Mouse (Mus musculus): ENCODE measurements around the gene Lrrk1. TPM values are rescaled to one million over a fixed set of nuclear protein-coding genes. Genes with fewer than 3 reads are reported as not detected.

Lrrk1 gene
- polyA plus RNA-seq, 1 experiment from 2014 or later = 8.0 TPM

GRCm38 (mm10) chr7:66184026-66184425, 204.1 kb downstream of the Lrrk1 start:
- no peaks in the 10 kb centered on the region for H3K36me3 ChIP-seq
- 82% methylated on average over 4 of the region's 4 CpGs for WGBS
- H3K4me1 ChIP-seq = peaks cover 31% of the 10 kb centered on the region
- no peaks in the 10 kb centered on the region for H3K27me3 ChIP-seq (replicated peaks)
- ATAC-seq (ENCODE audit: extremely low read depth, insufficient number of reproducible peaks, low FRiP score, low TSS enrichment) = no peak
- H3K4me3 ChIP-seq = no peak overlapping the region
- no peak overlapping the region for H3K4me2 ChIP-seq
- H3K27ac ChIP-seq (replicated peaks) = no peak overlapping the region
- H3K9me3 ChIP-seq = peaks cover 6% of the 10 kb centered on the region; the same call in 1 of the 2 replicates
- no peak overlapping the region for H3K9ac ChIP-seq

GRCm38 (mm10) chr7:66183404-66183803, 204.7 kb downstream of the Lrrk1 start:
- H3K36me3 ChIP-seq = no peaks in the 10 kb centered on the region
- no peak overlapping the region for H3K4me2 ChIP-seq
- ATAC-seq (ENCODE audit: extremely low read depth, insufficient number of reproducible peaks, low FRiP score, low TSS enrichment) = no peak
- H3K9ac ChIP-seq = no peak overlapping the region
- H3K27me3 ChIP-seq (replicated peaks) = no peaks in the 10 kb centered on the region
- H3K9me3 ChIP-seq = peaks cover 6% of the 10 kb centered on the region; the same call in 1 of the 2 replicates
- no peak overlapping the region for H3K4me3 ChIP-seq
- no peak overlapping the region for H3K27ac ChIP-seq (replicated peaks)
- peaks cover 35% of the 10 kb centered on the region for H3K4me1 ChIP-seq
- 78% methylated on average over 8 of the region's 8 CpGs for WGBS

- Histone ChIP-seq H3K27ac (replicated peaks) (no peak overlapping the region), H3K4me2 (no peak overlapping the region), H3K36me3 (no peaks in the 10 kb centered on the region), H3K4me3 (no peak overlapping the region), H3K9me3 (peaks cover 6% of the 10 kb centered on the region; the same call in 1 of the 2 replicates), H3K27me3 (replicated peaks) (no peaks in the 10 kb centered on the region), H3K4me1 (peaks cover 23% of the 10 kb centered on the region), H3K9ac (no peak overlapping the region)
- 81% methylated on average over 7 of the region's 7 CpGs for WGBS
- no peak for ATAC-seq (ENCODE audit: extremely low read depth, insufficient number of reproducible peaks, low FRiP score, low TSS enrichment)
These were observed 206.0 kb downstream of the Lrrk1 start for GRCm38 (mm10) chr7:66182075-66182715.

- H3K27me3 ChIP-seq (replicated peaks) = no peaks in the 10 kb centered on the region
- no peak for ATAC-seq (ENCODE audit: extremely low read depth, insufficient number of reproducible peaks, low FRiP score, low TSS enrichment)
- H3K36me3 ChIP-seq = peaks cover 8% of the 10 kb centered on the region
- H3K9ac ChIP-seq = no peak overlapping the region
- H3K4me1 ChIP-seq = peaks cover 21% of the 10 kb centered on the region
- peaks cover 6% of the 10 kb centered on the region; the same call in 1 of the 2 replicates for H3K9me3 ChIP-seq
- H3K4me3 ChIP-seq = no peak overlapping the region
- 77% methylated on average over 10 of the region's 10 CpGs for WGBS
- no peak overlapping the region for H3K4me2 ChIP-seq
- 0 out of 2 replicates have a peak overlapping the region, but pooled peaks have one; percentile 8 for H3K27ac ChIP-seq (replicated peaks)
These were observed 207.3 kb downstream of the Lrrk1 start for GRCm38 (mm10) chr7:66180711-66181365.

GRCm38 (mm10) chr7:66180260-66180659, 207.9 kb downstream of the Lrrk1 start:
- H3K4me1 ChIP-seq = peaks cover 21% of the 10 kb centered on the region
- H3K9ac ChIP-seq = no peak overlapping the region
- peaks cover 6% of the 10 kb centered on the region; the same call in 1 of the 2 replicates for H3K9me3 ChIP-seq
- H3K36me3 ChIP-seq = peaks cover 14% of the 10 kb centered on the region
- no peak overlapping the region for H3K4me2 ChIP-seq
- no peaks in the 10 kb centered on the region for H3K27me3 ChIP-seq (replicated peaks)
- peak overlapping the region; percentile 31 for H3K27ac ChIP-seq (replicated peaks)
- no peak for ATAC-seq (ENCODE audit: extremely low read depth, insufficient number of reproducible peaks, low FRiP score, low TSS enrichment)
- no peak overlapping the region for H3K4me3 ChIP-seq
- WGBS = 58% methylated on average over 3 of the region's 3 CpGs

GRCm38 (mm10) chr7:66179711-66180110, 208.4 kb downstream of the Lrrk1 start:
- no peaks in the 10 kb centered on the region for H3K27me3 ChIP-seq (replicated peaks)
- WGBS = 75% methylated on average over 7 of the region's 7 CpGs

GRCm38 (mm10) chr7:66179120-66179581, 209.0 kb downstream of the Lrrk1 start:
- 51% methylated on average over 10 of the region's 10 CpGs for WGBS
- peak overlapping the region; percentile 31 for H3K27ac ChIP-seq (replicated peaks)
- ATAC-seq (ENCODE audit: extremely low read depth, insufficient number of reproducible peaks, low FRiP score, low TSS enrichment) = no peak

More at GRCm38 (mm10) chr7:66179711-66180110, 208.4 kb downstream of the Lrrk1 start:
- Histone ChIP-seq H3K4me1 (peaks cover 21% of the 10 kb centered on the region), H3K27ac (replicated peaks) (peak overlapping the region; percentile 31), H3K9me3 (peaks cover 6% of the 10 kb centered on the region; the same call in 1 of the 2 replicates), H3K9ac (no peak overlapping the region), H3K4me2 (no peak overlapping the region), H3K4me3 (no peak overlapping the region), H3K36me3 (peaks cover 17% of the 10 kb centered on the region)
- ATAC-seq (ENCODE audit: extremely low read depth, insufficient number of reproducible peaks, low FRiP score, low TSS enrichment) = no peak

GRCm38 (mm10) chr7:66178101-66178500, 210.0 kb downstream of the Lrrk1 start:
- no peak for ATAC-seq (ENCODE audit: extremely low read depth, insufficient number of reproducible peaks, low FRiP score, low TSS enrichment)
- Histone ChIP-seq H3K9me3 (peaks cover 6% of the 10 kb centered on the region; the same call in 1 of the 2 replicates), H3K4me3 (no peak overlapping the region), H3K9ac (no peak overlapping the region), H3K4me1 (peaks cover 21% of the 10 kb centered on the region), H3K4me2 (no peak overlapping the region), H3K36me3 (peaks cover 34% of the 10 kb centered on the region), H3K27me3 (replicated peaks) (no peaks in the 10 kb centered on the region), H3K27ac (replicated peaks) (no peak overlapping the region)
- WGBS = 89% methylated on average over 6 of the region's 6 CpGs

More at GRCm38 (mm10) chr7:66179120-66179581, 209.0 kb downstream of the Lrrk1 start:
- no peak overlapping the region for H3K4me2 ChIP-seq
- no peak overlapping the region for H3K4me3 ChIP-seq
- peaks cover 21% of the 10 kb centered on the region for H3K4me1 ChIP-seq
- H3K9me3 ChIP-seq = peaks cover 6% of the 10 kb centered on the region; the same call in 1 of the 2 replicates
- no peak overlapping the region for H3K9ac ChIP-seq
- H3K27me3 ChIP-seq (replicated peaks) = no peaks in the 10 kb centered on the region
- H3K36me3 ChIP-seq = peaks cover 23% of the 10 kb centered on the region

GRCm38 (mm10) chr7:66176929-66177328, 211.2 kb downstream of the Lrrk1 start:
- WGBS = 44% methylated on average over 4 of the region's 4 CpGs
- Histone ChIP-seq H3K27me3 (replicated peaks) (no peaks in the 10 kb centered on the region), H3K4me2 (no peak overlapping the region), H3K27ac (replicated peaks) (no peak overlapping the region), H3K36me3 (peaks cover 45% of the 10 kb centered on the region), H3K9me3 (peaks cover 4% of the 10 kb centered on the region; the same call in 1 of the 2 replicates), H3K9ac (no peak overlapping the region), H3K4me3 (no peak overlapping the region), H3K4me1 (peaks cover 21% of the 10 kb centered on the region)
- no peak for ATAC-seq (ENCODE audit: extremely low read depth, insufficient number of reproducible peaks, low FRiP score, low TSS enrichment)

Data from heart, embryonic 13.5 days (tissue).